Mouse (Mus musculus) lung, postnatal 10 days (tissue): ENCODE results near the gene Ctnna2.
A peak's percentile ranks its signal among the peaks of the same experiment; 100 is the strongest.

Experiments used
- DNase-seq: peaks from one replicate; pipeline ENCODE4 v3.0.0; 2021

Gene Ctnna2

GRCm38 (mm10) chr6:77416999-77417398 is 562.5 kb downstream of the Ctnna2 start:
- no peak for DNase-seq

- DNase-seq, result no peak
Observed at GRCm38 (mm10) chr6:77413530-77413929, 566.0 kb downstream of the Ctnna2 start.

DNA sequence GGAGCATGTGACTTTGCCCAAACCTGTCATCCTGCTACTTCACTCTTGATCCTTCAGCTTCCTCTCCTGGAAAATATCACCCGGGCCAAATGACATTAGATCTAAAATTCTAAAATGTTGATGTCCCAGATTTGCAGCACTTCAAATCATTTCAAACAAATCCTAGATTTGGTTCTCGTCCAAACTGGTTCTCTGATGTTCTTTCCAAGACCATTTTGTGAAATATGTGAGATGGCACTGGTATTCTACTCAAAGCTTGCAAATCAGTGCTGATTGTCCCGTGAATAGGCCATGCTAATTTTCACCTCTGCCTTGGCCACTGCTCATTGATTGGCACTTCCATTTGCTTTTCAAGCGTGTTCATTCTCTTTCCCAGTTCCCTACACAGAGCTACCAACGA is 571.0 kb downstream of the Ctnna2 start:
- DNase-seq, result no peak

DNA sequence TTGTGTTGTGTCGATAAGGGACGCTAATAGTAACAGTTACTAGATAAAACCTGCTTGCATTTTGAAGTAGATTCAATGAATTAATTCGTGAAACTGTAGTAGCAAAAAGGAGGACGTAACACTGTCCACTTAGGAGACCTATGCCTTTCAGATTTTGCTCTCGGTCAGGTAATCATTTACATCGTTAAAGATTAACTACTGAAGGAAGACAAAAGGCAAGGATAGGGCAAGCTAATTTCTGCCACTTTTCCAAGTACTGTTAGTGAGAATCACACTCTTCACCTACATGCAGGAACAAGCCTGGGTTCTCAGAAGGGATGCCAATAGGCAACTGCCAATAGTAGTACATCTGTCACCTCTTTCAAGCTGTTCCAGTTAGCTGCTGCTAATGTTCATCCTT is 578.7 kb downstream of the Ctnna2 start:
- no peak for DNase-seq

- DNase-seq, result no peak
Observed at GRCm38 (mm10) chr6:77391663-77392062, 587.8 kb downstream of the Ctnna2 start.

- no peak for DNase-seq
Observed at GRCm38 (mm10) chr6:77381309-77381708, 598.2 kb downstream of the Ctnna2 start.

- peak; percentile 1 for DNase-seq
Observed at GRCm38 (mm10) chr6:77373132-77373531, 606.4 kb downstream of the Ctnna2 start.

DNA sequence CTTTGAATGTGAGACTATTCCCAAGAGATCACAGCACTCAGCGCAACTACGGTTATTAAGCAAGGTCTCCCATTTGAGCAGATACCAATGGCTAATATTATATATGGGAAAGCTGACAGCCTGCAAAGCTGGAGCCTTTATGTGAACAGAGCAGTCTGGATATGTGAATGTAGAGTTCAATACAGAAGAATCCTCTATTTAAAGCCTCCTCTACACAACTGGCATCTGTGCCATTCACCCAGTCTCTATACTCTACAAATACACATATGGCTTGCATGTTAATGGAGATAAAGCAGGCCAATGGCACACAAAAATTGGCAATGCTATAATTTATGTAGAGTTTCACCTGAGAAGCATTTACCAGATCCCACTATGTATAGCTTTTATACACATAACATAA is 608.4 kb downstream of the Ctnna2 start:
- no peak for DNase-seq

- DNase-seq, result no peak
Observed at GRCm38 (mm10) chr6:77358471-77358837, 621.0 kb downstream of the Ctnna2 start.

GRCm38 (mm10) chr6:77357748-77358470 is 621.6 kb downstream of the Ctnna2 start:
- DNase-seq, result no peak

DNA sequence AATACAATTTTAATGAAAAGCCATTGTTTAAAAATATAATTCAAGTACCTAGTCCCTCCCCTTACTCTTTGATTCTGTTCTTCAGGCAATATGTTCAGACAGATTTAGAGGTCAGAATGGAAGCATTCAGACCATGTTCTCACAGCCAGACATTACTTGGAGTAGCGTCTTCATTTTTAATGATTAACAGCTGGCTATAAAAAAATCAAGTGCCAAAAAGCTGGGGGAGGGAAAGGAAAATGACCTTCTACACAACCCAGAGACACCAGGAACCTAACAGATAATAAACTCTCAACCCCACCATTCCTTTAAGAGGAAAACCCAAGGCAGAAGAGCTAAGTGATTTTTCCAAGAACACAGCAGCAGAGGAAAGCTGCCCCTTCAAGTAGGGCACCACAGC is 624.7 kb downstream of the Ctnna2 start:
- no peak for DNase-seq

- no peak for DNase-seq
Observed at GRCm38 (mm10) chr6:77343781-77344180, 635.7 kb downstream of the Ctnna2 start.

GRCm38 (mm10) chr6:77335537-77335936 is 644.0 kb downstream of the Ctnna2 start:
- DNase-seq, result no peak

DNA sequence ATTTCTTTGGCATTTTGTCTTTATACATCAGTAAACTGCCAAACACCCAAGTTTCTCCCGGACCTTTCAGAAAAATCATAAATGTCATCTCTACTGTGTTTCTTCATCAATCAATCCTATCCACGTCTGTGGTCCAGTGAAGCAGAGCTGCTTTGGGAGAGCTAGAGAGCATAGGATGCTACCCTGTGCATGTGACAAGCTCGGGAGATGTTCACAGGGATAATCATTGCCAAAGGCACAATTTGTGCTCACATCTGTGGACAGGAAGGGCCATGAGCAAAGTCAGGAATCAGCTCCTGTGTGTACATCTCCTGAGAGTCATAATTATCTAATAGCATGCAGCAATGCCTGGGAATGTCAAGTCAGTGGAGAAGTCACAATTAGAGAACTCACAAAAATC is 654.8 kb downstream of the Ctnna2 start:
- no peak for DNase-seq

GRCm38 (mm10) chr6:77324327-77324726 is 655.2 kb downstream of the Ctnna2 start:
- no peak for DNase-seq

GRCm38 (mm10) chr6:77306796-77307195 is 672.7 kb downstream of the Ctnna2 start:
- no peak for DNase-seq

GRCm38 (mm10) chr6:77301305-77301704 is 678.2 kb downstream of the Ctnna2 start:
- DNase-seq, result no peak

GRCm38 (mm10) chr6:77291415-77291814 is 688.1 kb downstream of the Ctnna2 start:
- DNase-seq, result no peak

DNA sequence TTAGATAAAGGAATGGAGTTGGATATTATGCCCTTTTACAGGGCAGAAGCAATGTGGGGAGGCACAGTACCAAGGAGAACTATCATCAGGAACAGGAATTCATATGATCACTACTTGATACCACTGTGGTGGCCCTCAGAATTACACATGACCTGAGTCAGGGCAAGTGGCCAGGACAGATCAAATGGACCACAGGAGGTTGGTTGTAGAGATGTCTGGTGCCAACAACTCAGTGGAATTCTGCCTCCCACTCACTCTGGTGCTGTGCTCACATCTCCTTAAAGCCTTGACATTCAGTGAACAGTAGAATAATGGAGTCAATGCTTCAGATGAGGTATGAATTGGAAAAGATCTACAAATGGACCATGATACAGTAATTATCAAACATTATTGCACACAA is 691.1 kb downstream of the Ctnna2 start:
- no peak for DNase-seq

GRCm38 (mm10) chr6:77286317-77286716 is 693.2 kb downstream of the Ctnna2 start:
- DNase-seq, result no peak

GRCm38 (mm10) chr6:77278794-77279193 is 700.7 kb downstream of the Ctnna2 start:
- no peak for DNase-seq

GRCm38 (mm10) chr6:77265163-77265562 is 714.3 kb downstream of the Ctnna2 start:
- no peak for DNase-seq

DNA sequence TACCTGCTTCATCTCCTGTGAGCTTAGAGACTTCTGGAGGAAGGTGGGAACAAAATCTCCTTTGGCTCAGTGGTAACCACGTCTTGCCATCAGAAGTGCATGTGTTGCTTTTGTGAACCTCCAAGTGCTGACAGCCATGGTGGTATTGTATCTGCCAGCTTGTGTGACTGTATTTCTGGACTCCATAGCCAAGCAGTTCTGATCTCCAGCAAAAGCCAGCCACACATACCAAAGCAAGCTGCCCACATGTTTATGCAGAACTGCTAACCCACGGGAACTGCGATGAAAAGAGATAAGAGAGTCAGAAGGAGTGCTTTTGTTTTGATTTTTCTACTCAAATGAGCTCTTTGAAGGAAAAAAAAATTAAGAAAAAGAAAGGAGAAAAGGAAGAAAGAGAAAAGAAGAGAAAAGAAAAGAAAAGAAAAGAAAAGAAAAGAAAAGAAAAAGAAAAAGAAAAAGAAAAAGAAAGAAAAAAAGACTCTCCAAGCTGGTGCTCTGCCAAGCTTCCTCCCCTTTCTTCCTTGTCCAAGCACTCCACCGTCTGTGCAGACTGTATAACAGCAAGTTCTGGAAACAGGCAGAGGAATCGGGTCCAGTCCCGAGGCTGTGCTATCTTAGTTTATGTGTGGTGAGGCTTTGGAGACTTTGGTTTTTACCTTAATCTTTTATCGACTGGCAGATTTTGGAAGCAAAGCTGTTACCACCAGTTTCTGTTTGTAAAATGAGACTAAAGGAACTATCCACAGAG is 722.0 kb downstream of the Ctnna2 start:
- DNase-seq, result peak; percentile 11

DNA sequence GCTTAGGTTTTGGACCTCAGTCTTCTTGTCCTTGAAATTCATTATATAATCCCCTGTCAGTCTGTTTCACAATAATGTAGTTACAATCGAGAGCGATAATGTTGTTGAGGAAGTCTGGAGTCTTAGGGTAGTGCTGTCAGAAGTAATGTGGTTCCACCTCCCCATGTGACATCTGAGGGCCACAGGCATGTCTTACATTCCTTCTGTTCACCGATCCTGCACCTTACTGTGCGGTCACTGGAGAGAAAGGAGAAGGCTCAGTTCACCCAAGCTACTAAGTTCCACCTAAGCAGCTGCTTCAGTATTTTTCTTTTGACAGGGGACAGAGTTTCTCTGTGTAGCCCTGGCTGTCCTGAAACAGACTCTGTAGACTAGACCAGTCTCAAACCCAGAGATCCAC is 723.2 kb downstream of the Ctnna2 start:
- DNase-seq, result no peak

DNA sequence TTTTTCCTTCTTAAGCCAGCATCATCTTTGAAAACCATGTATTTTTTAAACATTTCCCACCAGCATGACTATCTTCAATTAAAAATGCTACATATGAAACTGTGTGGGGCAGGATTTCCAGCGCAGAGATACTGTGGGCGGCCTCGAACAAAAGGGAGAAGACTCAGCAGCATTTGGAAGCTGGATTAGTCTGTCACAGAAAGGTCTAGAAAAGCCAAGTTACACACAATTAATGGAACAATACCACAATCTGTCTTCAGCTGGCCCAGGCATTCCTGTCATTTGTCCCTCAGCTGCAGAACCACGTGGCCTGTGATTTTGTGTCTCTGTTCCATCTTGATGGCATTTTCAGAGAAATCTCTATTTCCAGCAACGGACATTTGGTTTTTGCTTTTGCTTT is 726.0 kb downstream of the Ctnna2 start:
- no peak for DNase-seq
